Mouse (Mus musculus) heart, postnatal 0 days (tissue): ENCODE results near the gene Nucb1. TPM values are rescaled to one million over a fixed set of nuclear protein-coding genes. Genes with fewer than 3 reads are reported as not detected.
A peak's percentile ranks its signal among the peaks of the same experiment; 100 is the strongest.

Experiments
- ATAC-seq: fragments of 200-750 bp; cut with Nextera tagmentation; 2 replicates; pipeline ENCODE4 v1.8.0; 2017; ENCODE audit warnings: low read depth, moderate number of reproducible peaks, moderate library complexity; ENCODE audit not compliant: insufficient read depth
- DNase-seq: peaks from one replicate; pipeline ENCODE4 v3.0.0-alpha.2; 2016; ENCODE audit warnings: low spot score
- H3K27ac ChIP-seq: fragments of 300-500 bp; sonication (generic); 2 replicates; pipeline ENCODE4 v1.5.1; 2014; ENCODE audit warnings: low read depth, mild to moderate bottlenecking
- H3K27me3 ChIP-seq: fragments of 300-500 bp; sonication (generic); 2 replicates; pipeline ENCODE4 v1.6.1; 2014; ENCODE audit warnings: low read length, mixed read lengths; ENCODE audit not compliant: control insufficient read depth, insufficient read depth
- H3K36me3 ChIP-seq: fragments of 300-500 bp; sonication (generic); replicated peaks from 2 replicates; pipeline ENCODE4 v1.6.1; 2014; ENCODE audit warnings: low read length, mixed read lengths; ENCODE audit not compliant: control insufficient read depth, insufficient read depth
- H3K4me1 ChIP-seq: fragments of 300-500 bp; sonication (generic); 2 replicates; pipeline ENCODE4 v1.6.1; 2014; ENCODE audit warnings: antibody characterized with exemption; ENCODE audit not compliant: control insufficient read depth, insufficient read depth
- H3K4me2 ChIP-seq: fragments of 300-500 bp; sonication (generic); 2 replicates; pipeline ENCODE4 v1.6.1; 2014; ENCODE audit warnings: low read depth, mild to moderate bottlenecking, low read length, moderate library complexity
- H3K4me3 ChIP-seq: fragments of 300-500 bp; sonication (generic); 2 replicates; pipeline ENCODE4 v1.5.1; 2014; ENCODE audit warnings: low read depth, low read length
- H3K9ac ChIP-seq: fragments of 300-500 bp; sonication (generic); replicated peaks from 2 replicates; pipeline ENCODE4 v1.6.1; 2014; ENCODE audit warnings: low read depth, low read length, mixed read lengths
- H3K9me3 ChIP-seq: fragments of 300-500 bp; sonication (generic); replicated peaks from 2 replicates; pipeline ENCODE4 v1.6.1; 2016; ENCODE audit warnings: low read length; ENCODE audit not compliant: control insufficient read depth
- CTCF ChIP-seq: IDR thresholded peaks from 2 replicates; pipeline ENCODE4 v1.5.1; 2016; ENCODE audit warnings: antibody characterized with exemption, control low read depth, low read depth
- EP300 ChIP-seq: IDR thresholded peaks from 2 replicates; pipeline ENCODE4 v1.6.1; 2016; ENCODE audit warnings: antibody characterized with exemption, low read depth
- WGBS: fragments of 180-500 bp; shearing (Covaris S2); extraction: QIAGEN DNeasy Blood & Tissue Kit; methylation state at CpG from one replicate; pipeline ENCODE4 v1.1.7; 2014; 5-methylcytosine and 5-hydroxymethylcytosine counted together
- polyA plus RNA-seq: library from polyadenylated mRNA; unstranded; fragments of >200 nt; fragmentation: Nextera tagmentation; extraction: Ambion mirVana; gene quantifications from 2 replicates; pipeline ENCODE4 v1.2.1, GENCODE M21; 2015
- total RNA-seq: library from RNA; depleted of rRNA; stranded (reverse); fragments of >200 nt; gene quantifications from 2 replicates; pipeline ENCODE4 v1.2.3, GENCODE M21; 2014; ENCODE audit warnings: low replicate concordance

Nucb1 gene
- total and polyA plus RNA-seq, 2 experiments from 2014 or later = 78.4 to 110 TPM

DNA sequence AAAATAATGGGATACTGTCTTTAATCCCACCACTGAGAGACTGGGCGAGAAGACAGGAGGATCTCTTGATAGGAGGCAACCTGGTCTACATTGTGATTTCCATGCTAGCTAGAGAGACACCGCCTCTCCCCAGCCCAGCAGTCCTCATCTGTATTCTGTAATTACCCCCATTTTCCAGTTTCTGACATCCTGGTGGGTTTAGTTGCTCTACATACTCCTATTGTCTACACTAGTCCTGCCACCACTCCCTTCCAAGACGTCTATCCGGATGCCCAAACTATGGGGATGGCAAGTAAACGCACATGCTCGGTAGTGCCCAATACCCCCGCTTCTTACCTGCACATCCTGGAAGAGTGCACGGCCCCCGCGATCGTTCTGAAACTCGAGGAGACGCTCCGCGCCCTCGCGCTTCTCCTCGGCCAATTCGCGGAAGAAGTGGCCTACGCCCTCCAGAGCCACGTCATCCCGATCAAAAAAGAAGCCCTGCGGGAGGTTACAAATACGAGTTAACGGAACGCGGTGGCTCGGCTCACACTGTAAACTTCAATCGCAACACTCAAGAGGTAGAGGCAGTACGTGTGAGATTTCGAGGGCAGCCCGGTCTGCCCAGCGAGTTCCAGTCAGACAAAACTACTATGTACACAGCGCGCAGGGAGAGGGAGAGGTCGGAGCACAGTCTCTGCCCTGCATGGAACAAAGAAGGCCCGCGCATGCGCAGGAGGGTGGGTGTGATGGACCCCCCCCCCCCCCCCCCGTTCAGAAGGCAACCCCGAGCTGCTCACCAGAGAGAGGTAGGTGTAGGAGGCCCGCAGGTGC lies 51.2 kb downstream of the Nucb1 start:
- no peak for TF ChIP-seq EP300
- TF ChIP-seq CTCF = no peak
- DNase-seq (peak; percentile 62), ATAC-seq (peak; percentile 66)
- Histone ChIP-seq H3K9ac (peak overlapping the region; percentile 88), H3K36me3 (peaks cover 50% of the 10 kb centered on the region), H3K4me2 (peak overlapping the region; percentile 81), H3K27me3 (no peaks in the 10 kb centered on the region), H3K4me1 (peaks cover 21% of the 10 kb centered on the region), H3K9me3 (no peaks in the 10 kb centered on the region), H3K4me3 (peak overlapping the region; percentile 74), H3K27ac (peak overlapping the region; percentile 88)
- under 1% methylated on average over 40 of the region's 43 CpGs for WGBS

DNA sequence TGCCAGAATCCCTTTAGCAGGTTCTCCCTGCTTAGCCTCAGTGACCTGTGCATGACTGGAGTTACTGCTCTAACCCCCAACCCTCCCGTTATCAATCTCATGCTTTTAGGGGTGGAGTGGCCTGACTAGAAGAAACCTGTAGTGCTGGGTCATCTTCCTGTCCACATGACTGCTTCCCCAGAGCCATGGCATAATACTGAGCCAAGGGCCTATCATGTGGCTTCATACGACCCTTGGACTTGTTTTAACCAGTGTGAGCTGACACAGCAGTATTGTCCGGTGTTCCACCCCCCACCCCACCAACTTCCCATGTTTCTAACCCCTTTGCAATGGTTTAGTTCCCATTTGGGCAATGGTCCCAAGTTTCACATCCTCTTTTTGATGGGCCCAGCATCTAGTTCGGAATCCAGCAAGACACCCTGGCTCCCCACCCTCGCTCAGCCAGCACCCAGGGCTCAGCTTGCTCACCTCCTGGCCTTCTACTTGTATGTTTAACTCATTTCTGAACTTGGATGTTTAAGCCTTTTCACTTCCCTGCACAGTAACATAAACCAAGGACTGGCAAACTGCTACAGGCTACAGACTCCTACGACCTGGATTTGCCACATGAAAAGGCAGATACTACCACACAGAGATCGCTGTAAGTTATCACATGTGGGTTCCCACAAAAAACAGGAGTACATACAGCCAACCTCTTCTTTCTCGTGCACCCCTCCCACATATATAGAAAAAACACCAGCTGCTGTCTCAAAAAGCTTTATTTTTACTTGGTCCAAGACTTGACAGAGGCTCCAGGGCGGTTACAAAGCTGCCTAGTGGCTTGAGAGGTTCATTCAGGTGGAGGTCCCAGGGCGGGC lies 52.8 kb downstream of the Nucb1 start:
- Histone ChIP-seq H3K36me3 (peaks cover 55% of the 10 kb centered on the region), H3K4me3 (peak overlapping the region; percentile 74), H3K9me3 (no peaks in the 10 kb centered on the region), H3K4me2 (peak overlapping the region; percentile 81), H3K9ac (peak overlapping the region; percentile 88; the same call in 1 of the 2 replicates), H3K27me3 (no peaks in the 10 kb centered on the region), H3K4me1 (peaks cover 21% of the 10 kb centered on the region), H3K27ac (peak overlapping the region; percentile 22; the same call in 1 of the 2 replicates)
- DNase-seq (no peak), ATAC-seq (no peak)
- TF ChIP-seq CTCF = no peak
- TF ChIP-seq EP300 = peak; percentile 53; the same call in 1 of the 2 replicates
- WGBS = 46% methylated on average over 9 of the region's 10 CpGs

DNA sequence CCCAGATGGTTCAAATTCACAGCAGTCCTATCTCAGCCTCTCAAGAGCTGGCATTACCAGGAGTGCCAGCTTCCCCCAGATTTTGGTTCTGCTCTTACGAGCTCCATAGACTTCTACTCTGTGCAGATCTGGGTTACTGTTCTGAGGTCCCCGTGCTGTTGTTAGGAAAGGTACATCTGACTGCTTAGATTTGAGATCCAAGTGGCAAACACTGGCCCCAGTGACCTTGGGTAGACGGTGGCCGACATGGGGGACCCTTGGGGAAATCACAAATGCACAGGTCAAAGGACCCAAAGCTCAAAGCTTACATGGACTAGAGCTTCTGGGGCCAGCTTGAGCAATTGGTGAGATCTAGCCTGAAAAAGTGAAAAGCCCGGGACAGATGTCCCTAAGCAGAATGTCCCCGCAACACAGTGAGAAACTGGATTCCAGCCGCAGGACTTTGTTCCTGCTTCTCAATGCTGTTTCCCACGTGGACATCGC lies 53.4 kb downstream of the Nucb1 start:
- Histone ChIP-seq H3K9ac (no peak overlapping the region), H3K27me3 (no peaks in the 10 kb centered on the region), H3K27ac (peak overlapping the region; percentile 22; the same call in 1 of the 2 replicates), H3K4me2 (0 out of 2 replicates have a peak overlapping the region, but pooled peaks have one; percentile 81), H3K4me1 (peaks cover 21% of the 10 kb centered on the region), H3K36me3 (peaks cover 59% of the 10 kb centered on the region), H3K4me3 (no peak overlapping the region), H3K9me3 (no peaks in the 10 kb centered on the region)
- WGBS = 25% methylated on average over 9 of the region's 9 CpGs
- ATAC-seq = no peak
- TF ChIP-seq EP300 (no peak), CTCF (no peak)
- DNase-seq = no peak

DNA sequence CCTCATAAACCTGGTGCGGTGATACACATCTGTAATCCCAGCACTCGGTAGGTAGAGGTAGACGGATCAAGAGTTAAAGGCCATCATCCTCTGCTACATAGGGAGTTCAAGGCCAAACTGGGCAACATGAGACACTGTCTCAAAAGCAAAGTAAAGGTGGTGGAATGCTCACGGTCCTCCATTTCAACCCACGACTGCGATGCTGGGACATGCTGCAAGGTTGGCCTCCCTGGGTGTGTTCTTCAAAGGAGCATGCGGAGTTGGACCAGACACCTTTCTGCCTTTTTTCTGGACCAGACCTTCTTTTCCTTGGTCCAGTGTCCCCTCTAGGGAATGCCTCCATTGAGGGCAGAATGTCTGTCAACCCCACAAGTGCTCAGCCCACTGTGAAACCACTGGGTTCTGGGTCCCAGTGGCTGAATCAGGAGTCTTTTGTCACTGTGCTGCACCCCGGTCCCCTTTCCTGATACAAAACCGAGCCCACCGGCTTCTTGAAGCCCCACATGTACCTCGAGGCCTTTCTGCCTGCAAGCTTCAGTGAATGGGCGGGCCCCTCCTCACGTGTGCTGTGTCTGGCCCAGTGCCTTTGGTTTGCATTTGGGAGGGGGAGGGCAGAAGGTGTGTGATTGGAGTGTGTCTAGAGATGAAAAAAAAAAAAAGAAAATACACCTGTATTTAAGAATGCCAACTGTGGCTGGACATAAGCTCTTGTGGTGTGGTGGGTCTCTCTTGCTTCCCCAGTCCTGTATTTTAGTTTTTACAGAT lies 54.1 kb downstream of the Nucb1 start:
- DNase-seq = no peak
- H3K9me3 ChIP-seq = no peaks in the 10 kb centered on the region
- 68% methylated on average over 13 of the region's 13 CpGs for WGBS
- no peak overlapping the region for H3K9ac ChIP-seq
- peaks cover 21% of the 10 kb centered on the region for H3K4me1 ChIP-seq
- peaks cover 62% of the 10 kb centered on the region for H3K36me3 ChIP-seq
- ATAC-seq = no peak
- H3K27ac ChIP-seq = no peak overlapping the region
- no peaks in the 10 kb centered on the region for H3K27me3 ChIP-seq
- TF ChIP-seq EP300 = no peak
- TF ChIP-seq CTCF = no peak
- no peak overlapping the region for H3K4me2 ChIP-seq
- no peak overlapping the region for H3K4me3 ChIP-seq

DNA sequence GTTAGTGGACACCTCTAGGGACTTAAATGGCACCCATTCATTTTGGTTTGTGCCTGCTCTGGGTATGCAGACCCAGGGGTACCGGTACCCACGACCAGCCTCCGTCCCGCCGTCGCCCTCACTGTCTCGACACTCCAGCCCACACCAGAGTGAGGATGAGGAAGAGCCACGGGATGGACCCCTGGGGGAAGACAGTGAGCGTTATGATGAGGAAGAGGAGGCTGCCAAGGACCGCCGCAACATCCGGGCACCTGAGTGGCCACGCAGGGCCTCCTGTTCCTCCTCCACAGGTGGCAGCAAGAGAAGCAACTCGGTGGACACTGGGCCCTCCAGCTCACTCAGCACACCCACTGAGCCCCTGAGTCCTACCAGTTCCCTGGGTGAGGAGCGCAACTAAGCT lies 55.2 kb downstream of the Nucb1 start:
- DNase-seq (no peak), ATAC-seq (no peak)
- Histone ChIP-seq H3K4me2 (no peak overlapping the region), H3K27ac (no peak overlapping the region), H3K9ac (no peak overlapping the region), H3K9me3 (no peaks in the 10 kb centered on the region), H3K4me3 (no peak overlapping the region), H3K4me1 (peaks cover 12% of the 10 kb centered on the region; the same call in 1 of the 2 replicates), H3K27me3 (no peaks in the 10 kb centered on the region), H3K36me3 (peaks cover 63% of the 10 kb centered on the region)
- 92% methylated on average over 10 of the region's 15 CpGs for WGBS
- no peak for TF ChIP-seq CTCF
